Mouse (Mus musculus): ENCODE results near the gene Mcrs1. TPM values are rescaled to one million over a fixed set of nuclear protein-coding genes. Genes with fewer than 3 reads are reported as not detected.

Gene Mcrs1
- total and polyA plus RNA-seq, 2 experiments from 2014 or later = 199 to 229 TPM

DNA sequence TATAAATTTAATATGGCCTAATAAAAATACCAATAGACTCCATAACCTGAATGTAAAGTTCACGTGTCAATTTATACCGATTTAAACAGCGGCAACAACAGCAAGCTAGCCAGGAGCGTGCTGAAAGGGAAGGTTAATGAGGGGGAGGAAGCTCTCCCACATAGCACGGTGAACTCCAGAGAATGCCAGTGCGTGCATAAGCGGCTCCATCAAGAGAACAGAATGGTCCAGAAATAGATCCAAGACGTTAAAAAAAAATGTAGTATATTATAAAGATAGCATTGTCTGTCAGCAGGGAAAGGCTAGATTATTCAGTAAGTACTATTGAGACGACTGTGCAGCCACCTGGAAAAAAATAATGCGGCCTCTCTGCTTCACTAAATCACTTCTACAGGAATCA, 10.9 kb upstream of the Mcrs1 start:
- DNase-seq (ENCODE audit: low spot score) = no peak
- no peak overlapping the region for H3K4me3 ChIP-seq (ENCODE audit: low read length)
- no peaks in the 10 kb centered on the region for H3K36me3 ChIP-seq (ENCODE audit: insufficient read depth, low read length)
- no peak overlapping the region for H3K9ac ChIP-seq (replicated peaks; ENCODE audit: low read length)
- 0 out of 2 replicates have a peak, but pooled peaks cover 4% of the 10 kb centered on the region for H3K4me1 ChIP-seq (ENCODE audit: insufficient read depth, low read length)
- ATAC-seq = no peak
- TF ChIP-seq CTCF (IDR thresholded peaks at IDR 0.05; ENCODE audit: low read depth) = no peak
- 47% methylated on average over 10 of the region's 10 CpGs for WGBS
- no peaks in the 10 kb centered on the region for H3K27me3 ChIP-seq (ENCODE audit: insufficient read depth, low read length)
- no peak overlapping the region for H3K27ac ChIP-seq
- no peak overlapping the region for H3K4me2 ChIP-seq (ENCODE audit: low read depth, low read length)
- H3K9me3 ChIP-seq (ENCODE audit: low read length) = no peaks in the 10 kb centered on the region

DNA sequence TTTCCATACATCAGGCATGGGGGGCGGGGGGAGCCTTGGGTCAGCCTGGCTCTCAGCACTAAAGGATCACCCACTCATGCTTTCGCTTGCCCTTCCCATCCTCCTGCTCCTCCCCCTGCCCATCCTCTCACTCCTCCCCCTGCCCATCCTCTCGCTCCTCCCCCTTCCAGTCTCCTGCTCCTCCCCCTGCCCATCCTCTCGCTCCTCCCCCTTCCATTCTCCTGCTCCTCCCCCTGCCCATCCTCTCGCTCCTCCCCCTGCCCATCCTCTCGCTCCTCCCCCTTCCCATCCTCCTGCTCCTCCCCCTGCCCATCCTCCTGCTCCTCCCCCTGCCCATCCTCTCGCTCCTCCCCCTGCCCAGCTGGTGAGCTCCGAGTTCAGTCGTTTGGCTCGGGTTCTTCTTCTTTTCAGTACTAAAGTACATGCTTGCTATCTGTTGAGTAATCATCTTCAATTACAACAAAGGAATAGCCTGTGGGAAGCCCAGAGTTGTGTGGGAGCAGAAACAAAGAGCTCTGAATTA, 8.0 kb upstream of the Mcrs1 start:
- Histone ChIP-seq H3K4me3 (ENCODE audit: low read length) (0 out of 2 replicates have a peak overlapping the region, but pooled peaks have one; percentile 13), H3K27me3 (ENCODE audit: insufficient read depth, low read length) (no peaks in the 10 kb centered on the region), H3K9ac (replicated peaks; ENCODE audit: low read length) (no peak overlapping the region), H3K27ac (peak overlapping the region; percentile 22; the same call in 1 of the 2 replicates), H3K4me1 (ENCODE audit: insufficient read depth, low read length) (0 out of 2 replicates have a peak, but pooled peaks cover 4% of the 10 kb centered on the region), H3K9me3 (ENCODE audit: low read length) (no peaks in the 10 kb centered on the region), H3K4me2 (ENCODE audit: low read depth, low read length) (peak overlapping the region; percentile 50), H3K36me3 (ENCODE audit: insufficient read depth, low read length) (no peaks in the 10 kb centered on the region)
- WGBS = 2% methylated on average over 7 of the region's 10 CpGs
- TF ChIP-seq CTCF (IDR thresholded peaks at IDR 0.05; ENCODE audit: low read depth) = no peak
- DNase-seq (ENCODE audit: low spot score) = peak; percentile 66
- peak; percentile 49; the same call in 1 of the 2 replicates for ATAC-seq

DNA sequence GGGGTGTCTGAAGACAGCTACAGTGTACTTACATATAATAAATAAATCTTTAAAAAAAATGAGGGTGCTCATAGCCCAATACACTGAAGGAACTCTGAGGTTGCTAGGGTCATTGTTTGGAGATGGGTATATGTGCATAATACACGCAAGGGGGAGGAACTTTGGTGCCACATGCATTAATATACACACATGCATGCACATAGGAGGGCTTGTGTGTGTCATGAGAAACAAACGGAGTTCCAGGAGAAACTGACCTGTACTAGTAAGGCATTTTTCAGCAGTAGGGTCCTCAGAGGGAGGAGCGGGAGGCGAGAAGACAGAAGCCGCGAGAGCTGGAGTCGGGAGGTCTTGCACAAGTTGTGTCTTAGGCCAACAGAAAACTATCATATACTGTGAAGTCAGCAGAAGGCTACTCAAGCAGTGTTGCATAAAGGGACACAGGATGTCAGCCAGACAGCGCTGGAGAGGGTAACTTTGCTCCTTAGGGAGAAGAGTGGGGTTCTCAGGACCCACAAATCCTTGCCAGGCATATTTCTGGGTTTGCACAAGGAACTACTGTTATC, 7.5 kb upstream of the Mcrs1 start:
- 60% methylated on average over 8 of the region's 8 CpGs for WGBS
- H3K4me1 ChIP-seq (ENCODE audit: insufficient read depth, low read length) = 0 out of 2 replicates have a peak, but pooled peaks cover 4% of the 10 kb centered on the region
- no peak overlapping the region; the same call in 1 of the 2 replicates for H3K27ac ChIP-seq
- H3K9ac ChIP-seq (replicated peaks; ENCODE audit: low read length) = no peak overlapping the region
- H3K27me3 ChIP-seq (ENCODE audit: insufficient read depth, low read length) = no peaks in the 10 kb centered on the region
- no peaks in the 10 kb centered on the region for H3K36me3 ChIP-seq (ENCODE audit: insufficient read depth, low read length)
- ATAC-seq (peak; percentile 18; the same call in 1 of the 2 replicates), DNase-seq (ENCODE audit: low spot score) (peak; percentile 18)
- H3K9me3 ChIP-seq (ENCODE audit: low read length) = no peaks in the 10 kb centered on the region
- TF ChIP-seq CTCF (IDR thresholded peaks at IDR 0.05; ENCODE audit: low read depth) = no peak
- H3K4me3 ChIP-seq (ENCODE audit: low read length) = 0 out of 2 replicates have a peak overlapping the region, but pooled peaks have one; percentile 6
- peak overlapping the region; percentile 50 for H3K4me2 ChIP-seq (ENCODE audit: low read depth, low read length)

DNA sequence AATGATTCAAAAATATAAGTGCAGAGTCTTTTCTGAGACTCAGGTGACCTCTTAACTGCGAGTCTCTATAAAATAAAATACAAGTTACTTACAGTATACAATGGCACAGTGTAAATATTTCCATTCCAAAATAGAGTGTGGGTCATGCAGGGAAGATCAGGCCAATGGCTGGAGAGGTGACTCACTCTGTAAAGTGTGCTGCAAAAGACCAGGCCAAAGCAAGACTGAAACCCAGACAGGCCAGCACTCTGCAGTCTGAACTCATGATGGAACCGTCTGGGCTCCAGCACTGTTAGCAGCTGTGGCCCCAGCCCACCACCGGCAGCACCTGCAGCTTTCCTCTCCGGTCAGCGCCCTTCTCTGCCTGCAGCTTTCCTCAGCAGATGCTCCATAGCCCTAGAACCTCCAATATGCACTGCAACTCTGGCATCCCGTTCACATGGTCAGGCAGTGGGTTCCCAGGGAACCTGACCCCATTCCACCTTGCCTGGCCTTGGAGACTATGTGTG, 3.5 kb upstream of the Mcrs1 start:
- no peaks in the 10 kb centered on the region for H3K27me3 ChIP-seq (ENCODE audit: insufficient read depth, low read length)
- no peaks in the 10 kb centered on the region for H3K36me3 ChIP-seq (ENCODE audit: insufficient read depth, low read length)
- no peak overlapping the region for H3K4me3 ChIP-seq (ENCODE audit: low read length)
- H3K4me2 ChIP-seq (ENCODE audit: low read depth, low read length) = no peak overlapping the region
- no peak for TF ChIP-seq CTCF (IDR thresholded peaks at IDR 0.05; ENCODE audit: low read depth)
- no peak overlapping the region for H3K9ac ChIP-seq (replicated peaks; ENCODE audit: low read length)
- ATAC-seq (no peak), DNase-seq (ENCODE audit: low spot score) (no peak)
- H3K27ac ChIP-seq = no peak overlapping the region
- 0 out of 2 replicates have a peak, but pooled peaks cover 6% of the 10 kb centered on the region for H3K4me1 ChIP-seq (ENCODE audit: insufficient read depth, low read length)
- 86% methylated on average over 6 of the region's 6 CpGs for WGBS
- H3K9me3 ChIP-seq (ENCODE audit: low read length) = no peaks in the 10 kb centered on the region

DNA sequence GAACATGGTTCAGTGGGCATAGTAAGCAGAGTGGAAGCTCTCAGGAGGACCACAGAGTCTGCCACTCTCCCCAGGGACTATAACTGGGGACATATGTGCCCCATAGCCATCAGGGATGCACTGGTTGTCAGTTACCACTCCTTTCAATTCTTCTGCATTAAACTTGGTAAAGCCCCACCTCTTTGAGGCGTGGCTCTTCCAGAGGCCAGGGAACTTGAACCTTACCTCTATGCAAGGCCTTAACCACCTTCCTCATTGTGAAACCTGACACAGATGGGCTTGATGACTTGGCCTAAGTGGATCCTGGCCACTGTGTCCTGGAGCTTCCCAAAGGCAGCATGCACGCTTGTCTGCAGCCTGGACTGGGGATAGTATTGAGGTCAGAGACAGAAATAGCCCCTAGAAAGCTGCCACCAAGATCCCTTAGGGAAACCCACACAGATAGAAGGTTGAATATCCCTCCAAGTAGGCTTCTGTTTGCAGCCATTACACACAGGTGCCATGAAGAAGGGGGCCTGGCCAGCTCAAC, 2.8 kb upstream of the Mcrs1 start:
- DNase-seq (ENCODE audit: low spot score) = no peak
- H3K9ac ChIP-seq (replicated peaks; ENCODE audit: low read length) = no peak overlapping the region
- no peak overlapping the region for H3K4me3 ChIP-seq (ENCODE audit: low read length)
- no peak for TF ChIP-seq CTCF (IDR thresholded peaks at IDR 0.05; ENCODE audit: low read depth)
- 0 out of 2 replicates have a peak, but pooled peaks cover 3% of the 10 kb centered on the region for H3K4me1 ChIP-seq (ENCODE audit: insufficient read depth, low read length)
- no peak overlapping the region for H3K4me2 ChIP-seq (ENCODE audit: low read depth, low read length)
- H3K9me3 ChIP-seq (ENCODE audit: low read length) = no peaks in the 10 kb centered on the region
- no peak overlapping the region for H3K27ac ChIP-seq
- WGBS = 81% methylated on average over 2 of the region's 2 CpGs
- no peaks in the 10 kb centered on the region for H3K27me3 ChIP-seq (ENCODE audit: insufficient read depth, low read length)
- ATAC-seq = no peak
- H3K36me3 ChIP-seq (ENCODE audit: insufficient read depth, low read length) = 0 out of 2 replicates have a peak, but pooled peaks cover 1% of the 10 kb centered on the region

DNA sequence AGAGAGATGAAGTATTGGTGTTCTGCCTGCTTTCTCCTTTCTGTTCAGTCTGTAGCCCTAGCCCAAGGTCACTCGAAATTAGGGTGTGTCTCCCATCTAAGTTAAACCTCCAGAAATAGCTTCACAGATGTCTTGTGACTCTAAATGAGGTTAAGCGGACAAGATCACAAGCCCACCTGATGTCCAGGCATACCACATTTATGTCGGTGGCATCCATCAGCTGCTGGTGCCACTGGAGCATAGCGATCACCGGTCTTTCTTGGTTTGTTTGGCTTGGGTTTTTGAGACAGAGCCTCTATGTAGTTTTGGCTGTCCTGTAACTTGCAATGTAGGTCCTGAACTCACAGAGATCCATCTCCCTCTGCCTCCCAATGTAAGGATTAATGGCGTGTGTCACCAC, 2.0 kb upstream of the Mcrs1 start:
- H3K4me2 ChIP-seq (ENCODE audit: low read depth, low read length) = no peak overlapping the region
- H3K27me3 ChIP-seq (ENCODE audit: insufficient read depth, low read length) = no peaks in the 10 kb centered on the region
- H3K36me3 ChIP-seq (ENCODE audit: insufficient read depth, low read length) = peaks cover 9% of the 10 kb centered on the region; the same call in 1 of the 2 replicates
- DNase-seq (ENCODE audit: low spot score) (no peak), ATAC-seq (no peak)
- no peaks in the 10 kb centered on the region for H3K9me3 ChIP-seq (ENCODE audit: low read length)
- no peak overlapping the region for H3K27ac ChIP-seq
- H3K9ac ChIP-seq (replicated peaks; ENCODE audit: low read length) = no peak overlapping the region
- TF ChIP-seq CTCF (IDR thresholded peaks at IDR 0.05; ENCODE audit: low read depth) = no peak
- H3K4me1 ChIP-seq (ENCODE audit: insufficient read depth, low read length) = 0 out of 2 replicates have a peak, but pooled peaks cover 3% of the 10 kb centered on the region
- H3K4me3 ChIP-seq (ENCODE audit: low read length) = no peak overlapping the region
- WGBS = 96% methylated on average over 6 of the region's 6 CpGs
